Mouse (Mus musculus) heart, postnatal 0 days (tissue): ENCODE results near the gene Bgn.

Experiments
- CTCF ChIP-seq: IDR thresholded peaks from 2 replicates; pipeline ENCODE4 v1.5.1; 2016; ENCODE audit warnings: antibody characterized with exemption, control low read depth, low read depth
- EP300 ChIP-seq: IDR thresholded peaks from 2 replicates; pipeline ENCODE4 v1.6.1; 2016; ENCODE audit warnings: antibody characterized with exemption, low read depth

- TF ChIP-seq CTCF (no peak), EP300 (no peak)
These were observed 1.5 kb downstream of the Bgn start for GRCm38 (mm10) chrX:73484870-73485269.
